Mouse (Mus musculus) MEL-GATA-1-ER (cell line): ENCODE data around the gene Mrtfb.
A peak's percentile ranks its signal among the peaks of the same experiment; 100 is the strongest.

ENCODE experiments used
- DNase-seq: peaks from one replicate; pipeline ENCODE4 v3.0.0-alpha.2; 2012; ENCODE audit warnings: low read depth; ENCODE audit errors: extremely low read depth

Mrtfb gene

GRCm38 (mm10) chr16:13400375-13400774, 144.1 kb downstream of the Mrtfb start:
- DNase-seq: no peak

DNA sequence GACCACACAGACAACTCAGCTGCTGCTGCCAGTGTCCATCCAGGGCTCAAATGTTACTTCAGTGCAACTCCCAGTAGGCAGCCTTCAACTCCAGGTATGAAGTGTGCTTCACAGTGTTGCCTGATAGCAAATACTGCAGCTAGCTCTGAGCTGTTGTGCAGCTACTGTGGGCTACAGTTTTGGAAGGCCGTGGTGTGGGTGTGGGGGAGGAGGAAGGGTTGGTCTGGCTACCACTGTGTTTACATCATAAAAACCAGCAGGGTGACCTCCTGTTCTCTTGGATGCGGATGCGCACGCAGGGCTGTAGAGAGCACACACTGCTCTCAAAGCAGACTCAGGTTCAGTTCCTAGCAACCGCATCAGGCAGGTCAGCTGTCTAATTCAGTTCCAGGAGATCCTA, 145.3 kb downstream of the Mrtfb start:
- DNase-seq: no peak

- no peak for DNase-seq
Observed at GRCm38 (mm10) chr16:13404656-13405055, 148.4 kb downstream of the Mrtfb start.

GRCm38 (mm10) chr16:13405403-13405802, 149.1 kb downstream of the Mrtfb start:
- no peak for DNase-seq

GRCm38 (mm10) chr16:13409530-13410163, 153.4 kb downstream of the Mrtfb start:
- peak; percentile 44 for DNase-seq

DNA sequence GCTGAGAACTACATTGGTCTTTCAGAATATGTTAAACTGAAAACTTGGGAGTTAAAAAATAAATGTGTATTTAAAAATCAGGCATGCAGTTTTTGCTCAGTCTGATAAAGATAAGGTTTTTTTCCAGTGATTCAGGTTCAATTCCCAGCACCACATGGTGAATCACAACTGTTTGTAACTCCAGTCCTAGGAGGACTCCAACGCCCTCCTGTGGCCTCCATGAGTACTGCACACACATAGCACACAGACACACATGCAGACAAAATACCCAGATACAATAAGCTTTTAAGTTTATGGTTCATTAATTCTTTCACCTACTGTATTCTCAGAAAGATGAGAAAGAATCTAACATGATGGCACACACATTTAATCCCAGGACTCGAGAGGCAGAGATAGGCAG, 154.5 kb downstream of the Mrtfb start:
- DNase-seq: no peak

- DNase-seq: no peak
Observed at GRCm38 (mm10) chr16:13411531-13411930, 155.2 kb downstream of the Mrtfb start.

DNA sequence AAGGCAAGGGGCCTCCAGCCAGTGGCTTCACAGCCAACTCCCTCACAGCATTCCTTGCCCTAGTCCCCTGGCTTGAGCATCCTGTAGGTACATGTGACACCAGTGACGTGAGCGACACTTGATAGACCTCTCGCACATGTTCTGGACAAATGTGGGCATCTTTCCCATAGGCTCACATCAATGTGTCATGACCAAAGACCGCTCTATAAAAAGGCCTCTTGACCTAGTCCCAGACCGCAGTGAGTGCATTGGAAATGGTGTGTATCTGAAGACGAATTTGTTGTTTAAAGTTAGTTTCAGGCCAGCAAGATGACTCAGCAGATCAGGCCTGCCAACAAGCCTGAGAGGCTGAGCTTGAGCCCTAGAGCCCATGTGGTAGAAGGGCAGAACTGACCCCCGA, 158.3 kb downstream of the Mrtfb start:
- no peak for DNase-seq

- DNase-seq: no peak
Observed at GRCm38 (mm10) chr16:13414972-13415371, 158.7 kb downstream of the Mrtfb start.

DNA sequence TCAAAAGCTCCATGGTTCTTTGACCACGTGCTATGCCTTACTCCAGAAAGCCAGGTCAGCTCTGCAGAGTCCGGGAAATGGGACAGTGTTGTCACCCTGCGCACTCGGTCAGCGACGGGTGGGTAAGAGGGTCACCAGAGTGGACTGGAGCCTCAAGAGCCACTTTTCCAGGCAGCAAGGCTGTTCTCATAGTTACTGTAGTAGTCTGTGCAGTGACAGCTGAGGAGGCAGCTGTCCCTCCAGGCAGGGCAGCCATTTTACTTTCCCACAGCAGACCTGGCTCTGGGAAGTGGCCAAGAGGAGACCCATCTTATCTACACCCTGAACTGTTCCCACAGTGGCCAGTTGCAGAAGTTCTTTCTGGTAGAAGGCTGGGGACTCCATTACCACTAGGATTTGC, 159.2 kb downstream of the Mrtfb start:
- DNase-seq: no peak

GRCm38 (mm10) chr16:13416465-13416864, 160.2 kb downstream of the Mrtfb start:
- no peak for DNase-seq

DNA sequence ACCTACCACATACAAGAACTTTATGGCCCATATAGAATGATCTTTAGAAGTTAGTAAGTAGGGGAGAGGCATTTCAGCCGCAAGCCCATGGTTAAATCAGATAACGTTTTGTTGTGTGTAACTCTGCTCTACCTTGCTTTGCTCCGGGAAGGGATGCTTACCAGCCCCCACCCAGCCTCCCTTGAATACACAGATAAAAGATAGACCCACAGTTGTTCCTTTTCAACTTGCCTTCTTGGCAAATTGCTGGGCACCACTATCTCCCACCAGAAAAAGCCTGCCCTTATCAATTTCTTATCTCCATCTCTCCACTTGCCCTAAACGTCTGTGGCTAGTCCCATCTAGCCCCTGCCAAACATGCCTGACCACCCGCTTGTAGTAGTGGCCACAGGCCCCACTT, 161.6 kb downstream of the Mrtfb start:
- no peak for DNase-seq

- peak; percentile 88 for DNase-seq
Observed at GRCm38 (mm10) chr16:13419752-13420151, 163.5 kb downstream of the Mrtfb start.

GRCm38 (mm10) chr16:13422522-13422921, 166.2 kb downstream of the Mrtfb start:
- no peak for DNase-seq

- DNase-seq: no peak
Observed at GRCm38 (mm10) chr16:13423587-13424355, 167.5 kb downstream of the Mrtfb start.

DNA sequence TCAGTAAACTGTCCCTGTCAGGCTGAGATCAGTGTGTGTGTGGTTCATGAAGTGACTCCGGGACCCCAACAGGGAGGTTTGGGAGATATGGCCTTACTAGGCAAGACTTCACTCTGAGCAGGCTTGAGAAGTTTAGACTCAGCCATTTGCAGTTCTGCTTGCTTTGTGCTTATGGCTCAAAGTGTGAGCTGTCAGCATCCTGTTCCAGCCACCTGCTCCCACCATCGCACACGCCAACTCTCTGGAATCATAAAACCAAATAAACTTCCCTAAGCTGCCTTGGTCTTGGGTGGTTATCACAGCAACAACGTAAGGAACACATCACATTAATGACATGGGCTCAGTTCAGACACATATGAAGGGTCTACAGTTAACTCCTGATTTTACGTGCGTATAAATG, 169.5 kb downstream of the Mrtfb start:
- DNase-seq: no peak

GRCm38 (mm10) chr16:13426831-13427589, 170.7 kb downstream of the Mrtfb start:
- no peak for DNase-seq

GRCm38 (mm10) chr16:13428077-13428476, 171.8 kb downstream of the Mrtfb start:
- no peak for DNase-seq

- DNase-seq: no peak
Observed at GRCm38 (mm10) chr16:13428806-13429205, 172.5 kb downstream of the Mrtfb start.

DNA sequence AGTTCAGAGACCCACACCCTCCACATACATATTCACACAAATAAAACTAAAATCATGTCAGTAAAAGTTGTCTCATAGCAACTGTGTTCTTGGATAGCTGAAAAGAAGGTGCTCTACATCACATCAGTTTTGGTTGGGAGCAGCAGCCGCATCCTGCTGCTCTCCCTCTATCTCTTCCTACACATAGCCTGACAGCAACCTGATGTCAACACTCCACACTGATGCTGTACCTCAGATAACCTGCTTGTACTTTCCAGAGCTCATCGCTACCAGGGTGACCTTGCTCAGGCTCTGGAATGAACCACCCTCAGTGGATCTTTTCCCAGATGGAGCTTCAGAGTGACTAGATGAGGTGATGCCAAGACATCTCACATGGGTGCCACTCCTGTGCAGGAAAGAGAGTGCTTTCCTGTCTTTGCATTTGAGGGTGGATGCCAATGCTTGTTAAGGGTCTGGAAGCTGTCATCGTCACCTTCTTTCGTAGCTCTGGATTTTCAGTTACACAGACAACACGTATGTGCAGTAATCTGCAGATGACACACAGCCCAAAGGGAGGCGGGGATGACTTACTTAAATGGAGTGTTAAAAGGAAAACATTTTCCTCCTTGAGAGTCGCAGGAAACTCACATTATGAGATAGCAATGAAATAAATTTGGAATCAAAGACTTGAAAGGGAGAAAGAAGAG, 173.8 kb downstream of the Mrtfb start:
- no peak for DNase-seq

DNA sequence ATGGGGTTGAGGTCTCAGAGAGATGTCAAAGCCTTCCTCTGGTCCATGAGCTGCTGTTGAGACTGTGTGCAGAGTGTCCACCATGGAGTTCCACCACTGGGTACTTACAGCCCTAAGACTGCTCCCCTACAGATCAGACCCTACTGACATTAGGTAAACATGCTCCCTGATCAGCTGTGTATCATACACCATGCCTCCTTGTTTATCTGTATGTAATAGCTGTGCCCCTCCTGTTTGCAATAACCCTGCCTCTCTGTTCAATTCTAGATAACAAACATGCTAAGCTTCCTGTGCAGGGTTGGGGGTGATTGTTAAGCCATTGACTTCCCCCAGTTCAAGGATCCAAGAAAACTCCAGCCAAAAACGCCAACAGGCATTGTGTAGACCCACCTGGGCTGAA, 174.7 kb downstream of the Mrtfb start:
- no peak for DNase-seq

GRCm38 (mm10) chr16:13435627-13436026, 179.3 kb downstream of the Mrtfb start:
- no peak for DNase-seq
